Mouse (Mus musculus) Patski (cell line): ENCODE results near the gene Crygs. TPM values are rescaled to one million over a fixed set of nuclear protein-coding genes. Genes with fewer than 3 reads are reported as not detected.

ENCODE experiments used
- ATAC-seq: fragments of 100-300 bp; one replicate; pipeline ENCODE4 v1.8.0; 2021
- CTCF ChIA-PET: fragments of 350-600 bp; sonication (Branson Sonifier 250); formaldehyde crosslinking; loops from one replicate; lab custom pipeline; 2022; ENCODE audit warnings: inconsistent platforms; lab: Charles Lee
- POLR2A ChIA-PET: fragments of 350-600 bp; sonication (Branson Sonifier 250); formaldehyde crosslinking; loops from one replicate; lab custom pipeline; 2022; ENCODE audit warnings: antibody characterized with exemption, inconsistent platforms; lab: Charles Lee
- DNase-seq: peaks from one replicate; pipeline ENCODE4 v3.0.0-alpha.2; 2011; ENCODE audit warnings: low read depth, low spot score
- H3K27me3 ChIP-seq: fragments of 371-371 bp; one replicate; pipeline ENCODE4 v1.5.1; 2021
- CTCF ChIP-seq: fragments of 100-300 bp; IDR thresholded peaks from one replicate; pipeline ENCODE4 v1.5.1; 2021
- in situ Hi-C: fragments of 300-500 bp; cut with MboI; formaldehyde crosslinking; loops from 3 replicates; pipeline ENCODE4 v1.11.1; 2018; ENCODE audit warnings: low pct_unique_long_range_greater_than_20kb, mixed read lengths
- polyA plus RNA-seq: library from polyadenylated mRNA; unstranded; gene quantifications from one replicate; pipeline ENCODE4 v1.2.3, GENCODE M21; 2021

The Crygs gene
- polyA plus RNA-seq, 1 experiment from 2014 or later = 0.60 TPM

- CTCF ChIA-PET = interaction anchor here (0.8 to 2.3 kb wide), 5 partner anchors 9 to 26 kb away, joined by 3 to 8 read pairs (median 4); no protein-coding TSS in a partner anchor
These were observed 27.9 kb upstream of the Crygs start for GRCm38 (mm10) chr16:22839146-22839857.

DNA sequence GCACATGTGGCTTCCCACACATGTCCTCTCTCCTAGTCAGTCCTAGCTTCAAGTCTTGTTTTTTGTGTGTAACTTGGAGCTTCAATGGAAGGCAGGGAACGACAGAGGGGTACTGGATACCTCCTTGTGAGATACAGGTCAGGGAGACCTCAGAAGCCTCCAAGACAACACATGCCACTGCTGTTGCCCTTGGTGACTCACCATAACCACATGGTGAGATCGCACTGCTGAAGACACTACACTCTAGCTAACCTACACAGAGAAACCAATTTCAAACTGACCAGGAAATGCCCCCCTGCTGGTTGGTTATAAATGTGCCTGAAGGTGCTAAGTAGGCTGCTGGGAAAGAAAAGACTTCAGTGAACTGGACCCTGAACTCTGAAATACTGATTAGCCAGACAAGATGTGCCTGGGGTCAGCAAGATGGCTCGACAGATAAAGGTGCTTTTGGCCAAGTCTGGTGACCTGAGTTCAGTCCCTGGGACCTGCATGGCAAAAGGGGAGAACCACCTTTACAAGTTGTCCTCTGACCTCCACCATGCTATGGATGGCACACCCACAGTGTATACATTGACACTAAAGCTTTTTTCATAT lies 21.7 kb upstream of the Crygs start:
- DNase-seq (no peak), ATAC-seq (peak; percentile 54)
- in situ Hi-C loops = no loop called here
- POLR2A ChIA-PET = no interaction called here
- no peaks in the 10 kb centered on the region for H3K27me3 ChIP-seq
- TF ChIP-seq CTCF = peak; percentile 27
- CTCF ChIA-PET = interaction anchor here (1.7 kb wide), 1 partner anchor 11 kb away, joined by 4 read pairs; no protein-coding TSS in a partner anchor

More at GRCm38 (mm10) chr16:22839146-22839857, 27.9 kb upstream of the Crygs start:
- DNase-seq (no peak), ATAC-seq (peak; percentile 94)
- TF ChIP-seq CTCF = no peak
- in situ Hi-C loops = no loop called here
- H3K27me3 ChIP-seq = no peaks in the 10 kb centered on the region
- POLR2A ChIA-PET = interaction anchor here (0.5 kb wide), 1 partner anchor 41 kb away, joined by 4 read pairs; no protein-coding TSS in a partner anchor

- peak; percentile 69 for TF ChIP-seq CTCF
- POLR2A ChIA-PET = interaction anchor here (0.6 kb wide), 2 partner anchors 145 to 342 kb away, joined by 4 to 5 read pairs; no protein-coding TSS in a partner anchor
- no peak for ATAC-seq
- CTCF ChIA-PET = interaction anchor here (1.0 to 1.6 kb wide), 4 partner anchors 9 to 18 kb away, joined by 3 to 5 read pairs (median 4); no protein-coding TSS in a partner anchor
- in situ Hi-C loops = no loop called here
- H3K27me3 ChIP-seq = no peaks in the 10 kb centered on the region
- DNase-seq = no peak
These were observed 9.4 kb upstream of the Crygs start for GRCm38 (mm10) chr16:22820731-22821130.

GRCm38 (mm10) chr16:22807468-22808070 lies 3.8 kb downstream of the Crygs start:
- ChIA-PET POLR2A (interaction anchor here (0.7 to 1.3 kb wide), 3 partner anchors 17 to 242 kb away, joined by 3 to 7 read pairs (median 3); no protein-coding TSS in a partner anchor), CTCF (interaction anchor here (0.7 to 5.0 kb wide), 10 partner anchors 14 to 253 kb away, joined by 3 to 38 read pairs (median 4); no protein-coding TSS in a partner anchor)
- TF ChIP-seq CTCF = peak; percentile 75
- ATAC-seq (no peak), DNase-seq (peak; percentile 15)
- in situ Hi-C loops = loop anchor here (10.0 kb wide), 2 partner anchors 363 to 493 kb away; no protein-coding TSS in a partner anchor
- H3K27me3 ChIP-seq = no peaks in the 10 kb centered on the region

DNA sequence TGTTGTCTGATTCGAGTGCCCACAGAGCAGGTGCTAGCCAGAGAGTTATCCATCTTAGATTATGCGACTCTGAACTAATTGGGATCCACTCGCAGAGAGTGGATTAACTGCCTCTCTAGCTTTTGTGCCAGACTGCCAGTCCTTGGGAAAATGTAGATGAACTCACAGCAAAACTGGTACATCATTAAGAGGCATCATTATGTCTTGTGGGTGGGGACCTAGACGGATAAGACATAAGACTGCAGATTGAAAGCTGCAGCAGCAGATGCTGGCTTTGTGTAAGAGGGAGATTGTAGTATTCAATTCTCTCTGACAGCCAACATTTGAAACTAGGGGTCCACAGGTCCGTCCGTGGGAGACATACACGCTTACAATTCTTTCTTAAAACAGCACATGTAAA lies 8.6 kb downstream of the Crygs start:
- ATAC-seq (no peak), DNase-seq (no peak)
- POLR2A ChIA-PET = no interaction called here
- no peak for TF ChIP-seq CTCF
- CTCF ChIA-PET = no interaction called here
- in situ Hi-C loops = loop anchor here (5.0 to 10.0 kb wide), 4 partner anchors 105 to 488 kb away; no protein-coding TSS in a partner anchor
- no peaks in the 10 kb centered on the region for H3K27me3 ChIP-seq

DNA sequence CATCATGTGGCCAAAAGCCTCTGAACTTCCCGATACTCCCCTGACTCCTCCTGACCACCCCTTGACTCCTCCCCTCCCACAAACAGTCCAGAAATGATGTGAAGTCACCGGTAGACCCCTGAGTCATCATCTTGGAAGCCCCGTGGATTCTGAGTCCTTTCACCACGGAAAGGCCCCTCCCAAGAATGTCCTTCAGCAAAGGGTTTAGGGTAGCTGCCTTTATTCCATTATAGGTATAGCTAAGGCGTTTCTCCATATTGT lies 10.6 kb downstream of the Crygs start:
- POLR2A ChIA-PET = interaction anchor here (0.6 kb wide), 2 partner anchors 103 to 157 kb away, joined by 4 to 6 read pairs; no protein-coding TSS in a partner anchor
- DNase-seq (no peak), ATAC-seq (peak; percentile 63)
- no peaks in the 10 kb centered on the region for H3K27me3 ChIP-seq
- in situ Hi-C loops = loop anchor here (5.0 to 10.0 kb wide), 4 partner anchors 103 to 486 kb away; no protein-coding TSS in a partner anchor
- CTCF ChIA-PET = interaction anchor here (1.3 kb wide), 2 partner anchors 67 to 236 kb away, joined by 4 to 6 read pairs; no protein-coding TSS in a partner anchor
- no peak for TF ChIP-seq CTCF

- ATAC-seq (peak; percentile 67), DNase-seq (peak; percentile 86)
- TF ChIP-seq CTCF = no peak
- in situ Hi-C loops = loop anchor here (5.0 to 10.0 kb wide), 4 partner anchors 103 to 485 kb away; no protein-coding TSS in a partner anchor
- ChIA-PET CTCF (interaction anchor here (1.0 to 1.4 kb wide), 4 partner anchors 18 to 236 kb away, joined by 3 to 6 read pairs (median 4); no protein-coding TSS in a partner anchor), POLR2A (interaction anchor here (0.6 kb wide), 2 partner anchors 103 to 157 kb away, joined by 4 to 6 read pairs; no protein-coding TSS in a partner anchor)
- H3K27me3 ChIP-seq = no peaks in the 10 kb centered on the region
These were observed 11.1 kb downstream of the Crygs start for GRCm38 (mm10) chr16:22800026-22800848.

DNA sequence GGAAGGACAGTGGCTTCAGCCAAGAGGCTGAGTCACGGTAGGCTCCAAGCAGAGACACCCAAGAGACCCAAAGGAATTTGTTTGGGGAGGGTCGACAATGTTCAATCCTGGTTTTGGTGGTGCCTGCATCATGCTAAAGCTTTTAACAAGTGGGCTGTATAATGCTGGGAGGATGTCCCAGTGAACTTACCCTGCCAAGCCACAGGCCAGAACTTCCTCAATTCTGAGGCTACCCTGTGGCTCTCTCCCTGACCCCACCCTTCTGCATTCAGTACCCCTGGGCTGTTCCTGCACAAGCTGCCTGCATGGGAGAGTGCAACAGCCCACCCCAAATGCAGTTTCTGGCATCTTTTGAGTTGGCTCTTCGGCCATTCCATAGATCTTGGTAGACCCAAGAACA lies 12.9 kb downstream of the Crygs start:
- DNase-seq (no peak), ATAC-seq (no peak)
- ChIA-PET CTCF (interaction anchor here (1.4 to 2.2 kb wide), 2 partner anchors 16 to 94 kb away, joined by 4 to 5 read pairs; no protein-coding TSS in a partner anchor), POLR2A (no interaction called here)
- TF ChIP-seq CTCF = no peak
- in situ Hi-C loops = no loop called here
- no peaks in the 10 kb centered on the region for H3K27me3 ChIP-seq

DNA sequence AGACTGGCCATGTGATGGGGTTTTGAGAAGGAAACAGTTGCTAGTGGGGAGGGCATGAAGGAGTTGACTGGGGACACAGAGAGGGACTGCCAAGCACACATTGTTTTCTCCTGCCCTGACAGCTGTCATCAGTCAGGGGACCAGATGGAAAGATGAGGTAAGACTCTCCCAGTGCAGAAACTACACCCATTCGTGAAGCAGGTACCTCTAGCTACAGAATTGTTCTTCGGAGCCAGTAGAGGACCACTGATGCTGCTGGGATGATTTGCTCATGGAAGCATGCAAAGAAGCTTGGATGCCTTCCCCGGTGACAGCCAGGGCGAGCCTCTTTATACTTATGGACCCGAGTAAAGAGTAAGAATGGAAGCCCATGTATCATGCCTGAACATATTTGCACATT lies 13.9 kb downstream of the Crygs start:
- ATAC-seq = no peak
- POLR2A ChIA-PET = no interaction called here
- no peak for DNase-seq
- H3K27me3 ChIP-seq = no peaks in the 10 kb centered on the region
- CTCF ChIA-PET = interaction anchor here (0.8 to 2.2 kb wide), 3 partner anchors 53 to 93 kb away, joined by 3 to 4 read pairs (median 3); no protein-coding TSS in a partner anchor
- in situ Hi-C loops = no loop called here
- TF ChIP-seq CTCF = no peak
